In the genomic region with DNA sequence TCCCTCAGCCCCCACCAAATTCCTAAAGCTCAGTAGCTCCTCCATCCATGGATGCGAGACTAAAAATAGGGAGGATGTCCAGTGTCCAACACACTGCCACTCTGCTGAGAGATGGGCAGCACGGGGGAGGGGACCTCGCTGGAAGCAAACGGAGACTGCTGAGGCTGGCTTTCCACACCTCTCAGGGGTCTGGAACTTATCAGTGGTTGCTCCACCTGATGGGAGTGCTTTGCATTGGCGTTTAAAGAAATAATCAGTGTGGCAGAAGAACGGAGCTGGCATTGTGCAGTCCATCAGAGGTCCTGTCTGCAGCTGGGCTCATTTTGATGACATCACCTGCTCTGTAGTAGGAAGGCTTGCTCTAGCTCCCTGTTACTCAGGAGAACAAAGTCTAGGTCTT, we compare ENCODE assay signal across 21 mouse cellular contexts.
DNase-seq lines count a peak whose midpoint lies in the region; ATAC-seq and TF ChIP-seq lines count a peak whose summit lies in the region.
"Had no signal": no experiment of that assay in that cellular context is flagged by ENCODE, and none has a peak within 500 bp of the region (broad histone marks: within the 10 kb centered on the region; RNA-seq: fewer than 3 reads in every experiment).

No protein-coding gene starts in this region.

- no peak for TF ChIP-seq CTCF in intestine, postnatal 0 days (IDR thresholded peaks at IDR 0.05; ENCODE audit: low read depth)
- TF ChIP-seq CTCF in midbrain, postnatal 0 days (IDR thresholded peaks at IDR 0.05): no peak

- DNase-seq in heart, postnatal 36 days: no peak
- DNase-seq in intestine, embryonic 14.5 days (ENCODE audit: low spot score): peak; percentile 35
- DNase-seq in heart, postnatal 4 days: peak; percentile 58
- no peak for DNase-seq in midbrain, postnatal 0 days (ENCODE audit: low spot score)
- DNase-seq: adrenal gland, postnatal 14 days; cerebellum, adult 18-20 months; cerebellum, adult 9-11 months; forebrain, postnatal 0 days; gastrocnemius, postnatal 14 days; kidney, adult 8-10 months had no signal

- H3K9ac ChIP-seq in heart, embryonic 11.5 days (ENCODE audit: low read depth, low read length): no peak overlapping the region
- no peak overlapping the region for H3K9ac ChIP-seq in intestine, embryonic 14.5 days (ENCODE audit: low read length)
- no peak overlapping the region for H3K9ac ChIP-seq in intestine, postnatal 0 days (ENCODE audit: low read depth, low read length)
- no peak overlapping the region for H3K9ac ChIP-seq in heart, embryonic 16.5 days (ENCODE audit: low read length)
- no peak overlapping the region for H3K9ac ChIP-seq in midbrain, postnatal 0 days (replicated peaks; ENCODE audit: low read length, poor library complexity, severe bottlenecking)
- H3K9ac ChIP-seq: forebrain, embryonic 13.5 days; forebrain, postnatal 0 days; hindbrain, embryonic 14.5 days had no signal

- H3K4me2 ChIP-seq in heart, embryonic 11.5 days: peak overlapping the region; percentile 29; the same call in 1 of the 2 replicates
- H3K4me2 ChIP-seq in intestine, embryonic 14.5 days (ENCODE audit: low read length): no peak overlapping the region
- H3K4me2 ChIP-seq in intestine, postnatal 0 days (replicated peaks; ENCODE audit: low read depth): no peak overlapping the region
- peak overlapping the region; percentile 32 for H3K4me2 ChIP-seq in heart, embryonic 16.5 days (ENCODE audit: low read depth, low read length)
- no peak overlapping the region for H3K4me2 ChIP-seq in midbrain, postnatal 0 days (ENCODE audit: low read depth, low read length, poor library complexity, severe bottlenecking)
- H3K4me2 ChIP-seq: forebrain, embryonic 13.5 days; hindbrain, embryonic 14.5 days had no signal

- peak overlapping the region; percentile 58; the same call in 1 of the 2 replicates for H3K27ac ChIP-seq in heart, embryonic 11.5 days (ENCODE audit: low read depth, low read length)
- no peak overlapping the region for H3K27ac ChIP-seq in intestine, embryonic 14.5 days (ENCODE audit: low read depth)
- H3K27ac ChIP-seq in intestine, postnatal 0 days (ENCODE audit: low read depth, low read length): no peak overlapping the region
- peak overlapping the region; percentile 75 for H3K27ac ChIP-seq in heart, embryonic 16.5 days (ENCODE audit: low read length)
- H3K27ac ChIP-seq in midbrain, postnatal 0 days (ENCODE audit: low read depth, low read length): no peak overlapping the region
- H3K27ac ChIP-seq: embryonic facial prominence, embryonic 10.5 days; forebrain, embryonic 13.5 days; hindbrain, embryonic 10.5 days; hindbrain, embryonic 14.5 days had no signal

- no peaks in the 10 kb centered on the region; the same call in 1 of the 2 replicates for H3K27me3 ChIP-seq in heart, embryonic 11.5 days (ENCODE audit: control insufficient read depth, insufficient read depth, low read length)
- H3K27me3 ChIP-seq in intestine, embryonic 14.5 days (replicated peaks; ENCODE audit: control insufficient read depth, insufficient read depth, low read length): no peaks in the 10 kb centered on the region
- H3K27me3 ChIP-seq in intestine, postnatal 0 days (replicated peaks; ENCODE audit: control insufficient read depth, insufficient read depth, low read length): no peaks in the 10 kb centered on the region
- no peaks in the 10 kb centered on the region for H3K27me3 ChIP-seq in heart, embryonic 16.5 days (ENCODE audit: control insufficient read depth, insufficient read depth, low read length)
- H3K27me3 ChIP-seq in midbrain, postnatal 0 days (ENCODE audit: insufficient read depth, low read length): no peaks in the 10 kb centered on the region
- H3K27me3 ChIP-seq: CH12.LX; forebrain, embryonic 13.5 days; Patski had no signal

- intact Hi-C loops in heart, postnatal 36 days (cut with DNase I): no loop called here

- no peak overlapping the region for H3K4me3 ChIP-seq in heart, embryonic 11.5 days (ENCODE audit: low read depth, low read length)
- H3K4me3 ChIP-seq in intestine, embryonic 14.5 days (ENCODE audit: low read depth, low read length): no peak overlapping the region
- no peak overlapping the region for H3K4me3 ChIP-seq in intestine, postnatal 0 days (ENCODE audit: low read depth, low read length)
- H3K4me3 ChIP-seq in heart, embryonic 16.5 days (ENCODE audit: low read length): no peak overlapping the region
- H3K4me3 ChIP-seq in midbrain, postnatal 0 days (ENCODE audit: low read depth, low read length): no peak overlapping the region
- H3K4me3 ChIP-seq: embryonic facial prominence, embryonic 10.5 days; forebrain, embryonic 13.5 days; hindbrain, embryonic 10.5 days had no signal

- ATAC-seq in heart, embryonic 11.5 days (replicated peaks; ENCODE audit: insufficient number of reproducible peaks, low FRiP score, low TSS enrichment): peak; percentile 79; the same call in 1 of the 2 replicates
- no peak for ATAC-seq in intestine, embryonic 14.5 days (replicated peaks; ENCODE audit: low FRiP score, low TSS enrichment, low read depth)
- no peak for ATAC-seq in intestine, postnatal 0 days
- ATAC-seq in heart, embryonic 16.5 days (replicated peaks; ENCODE audit: extremely low read depth, insufficient read depth, low FRiP score): peak; percentile 91
- ATAC-seq in midbrain, postnatal 0 days (ENCODE audit: low FRiP score): no peak
- ATAC-seq: activated CD4-positive, CD25-positive, alpha-beta regulatory T cell, adult 4 months; forebrain, embryonic 13.5 days; forebrain, postnatal 0 days; intestine, embryonic 16.5 days; Patski had no signal

- H3K9me3 ChIP-seq in heart, embryonic 11.5 days (replicated peaks; ENCODE audit: control insufficient read depth, low read length): no peaks in the 10 kb centered on the region
- no peaks in the 10 kb centered on the region for H3K9me3 ChIP-seq in intestine, embryonic 14.5 days (ENCODE audit: control insufficient read depth, low read length)
- H3K9me3 ChIP-seq in intestine, postnatal 0 days (ENCODE audit: control insufficient read depth): no peaks in the 10 kb centered on the region
- H3K9me3 ChIP-seq in heart, embryonic 16.5 days (replicated peaks; ENCODE audit: control insufficient read depth, low read length): no peaks in the 10 kb centered on the region
- no peaks in the 10 kb centered on the region for H3K9me3 ChIP-seq in midbrain, postnatal 0 days (ENCODE audit: low read length)
- H3K9me3 ChIP-seq: embryonic facial prominence, embryonic 10.5 days; forebrain, embryonic 13.5 days; hindbrain, embryonic 10.5 days had no signal

- 21% methylated on average over 6 of the region's 6 CpGs for WGBS in heart, embryonic 11.5 days (ENCODE audit: insufficient replicate concordance)
- 56% methylated on average over 6 of the region's 6 CpGs for WGBS in intestine, embryonic 14.5 days
- WGBS in intestine, postnatal 0 days: 65% methylated on average over 6 of the region's 6 CpGs
- 32% methylated on average over 6 of the region's 6 CpGs for WGBS in heart, embryonic 16.5 days
- WGBS in midbrain, postnatal 0 days: 91% methylated on average over 6 of the region's 6 CpGs

- no peaks in the 10 kb centered on the region for H3K36me3 ChIP-seq in heart, embryonic 11.5 days (ENCODE audit: control insufficient read depth, insufficient read depth, low read length)
- no peaks in the 10 kb centered on the region for H3K36me3 ChIP-seq in intestine, embryonic 14.5 days (ENCODE audit: control insufficient read depth, insufficient read depth, low read length)
- H3K36me3 ChIP-seq in intestine, postnatal 0 days (ENCODE audit: control insufficient read depth, insufficient read depth): no peaks in the 10 kb centered on the region
- H3K36me3 ChIP-seq in heart, embryonic 16.5 days (ENCODE audit: control insufficient read depth, insufficient read depth): no peaks in the 10 kb centered on the region
- H3K36me3 ChIP-seq in midbrain, postnatal 0 days (ENCODE audit: insufficient read depth, low read length): no peaks in the 10 kb centered on the region
- H3K36me3 ChIP-seq: embryonic facial prominence, embryonic 10.5 days; hindbrain, embryonic 10.5 days had no signal

- H3K4me1 ChIP-seq in heart, embryonic 11.5 days (ENCODE audit: control insufficient read depth, insufficient read depth, low read length): no peaks in the 10 kb centered on the region
- H3K4me1 ChIP-seq in intestine, embryonic 14.5 days (replicated peaks; ENCODE audit: control insufficient read depth, insufficient read depth, low read length): peaks cover 28% of the 10 kb centered on the region
- H3K4me1 ChIP-seq in intestine, postnatal 0 days (replicated peaks; ENCODE audit: control insufficient read depth, insufficient read depth, low read length): no peaks in the 10 kb centered on the region
- H3K4me1 ChIP-seq in heart, embryonic 16.5 days (ENCODE audit: control insufficient read depth, insufficient read depth, low read length): peaks cover 18% of the 10 kb centered on the region
- no peaks in the 10 kb centered on the region for H3K4me1 ChIP-seq in midbrain, postnatal 0 days (ENCODE audit: insufficient read depth, low read length)
- H3K4me1 ChIP-seq: forebrain, embryonic 13.5 days; hindbrain, embryonic 10.5 days had no signal

Comparison
In these comparisons a context has a peak if more than half of its experiments do, and no peak if none do; other contexts are left out.
1. DNase-seq: peak in intestine, embryonic 14.5 days (single experiment) and heart, postnatal 4 days (single experiment); none in heart, postnatal 36 days (0 of 2) and midbrain, postnatal 0 days (single experiment).
2. ATAC-seq: peak in heart, embryonic 11.5 days (single experiment) and heart, embryonic 16.5 days (single experiment); none in intestine, embryonic 14.5 days (single experiment), intestine, postnatal 0 days (single experiment) and midbrain, postnatal 0 days (single experiment).
3. H3K27ac ChIP-seq: peak in heart, embryonic 11.5 days (single experiment) and heart, embryonic 16.5 days (single experiment); none in intestine, embryonic 14.5 days (single experiment), intestine, postnatal 0 days (single experiment) and midbrain, postnatal 0 days (single experiment).
4. H3K4me2 ChIP-seq: peak in heart, embryonic 11.5 days (single experiment) and heart, embryonic 16.5 days (single experiment); none in intestine, embryonic 14.5 days (single experiment), intestine, postnatal 0 days (single experiment) and midbrain, postnatal 0 days (single experiment).